Mouse (Mus musculus) limb, embryonic 13.5 days (tissue): ENCODE results near the gene Tfpi. TPM values are rescaled to one million over a fixed set of nuclear protein-coding genes. Genes with fewer than 3 reads are reported as not detected.
A peak's percentile ranks its signal among the peaks of the same experiment; 100 is the strongest.
"Not testable (repeated sequence)": the region's sequence is repeated elsewhere in the genome, so short reads cannot be mapped to it uniquely, and the experiment has no call there.

Experiments
- ATAC-seq: fragments of 200-750 bp; cut with Nextera tagmentation; 2 replicates; pipeline ENCODE4 v1.8.0; 2017; ENCODE audit warnings: low read depth, moderate number of reproducible peaks, moderate TSS enrichment; ENCODE audit not compliant: low FRiP score
- H3K27ac ChIP-seq: fragments of 300-500 bp; sonication (generic); 2 replicates; pipeline ENCODE4 v1.5.1; 2015; ENCODE audit warnings: inconsistent platforms, mild to moderate bottlenecking, moderate library complexity
- H3K27me3 ChIP-seq: fragments of 300-500 bp; sonication (generic); 2 replicates; pipeline ENCODE4 v1.6.1; 2015; ENCODE audit warnings: mild to moderate bottlenecking, inconsistent platforms
- H3K36me3 ChIP-seq: fragments of 300-500 bp; sonication (generic); 2 replicates; pipeline ENCODE4 v1.6.1; 2015; ENCODE audit warnings: inconsistent platforms, mild to moderate bottlenecking, moderate library complexity
- H3K4me1 ChIP-seq: fragments of 300-500 bp; sonication (generic); 2 replicates; pipeline ENCODE4 v1.6.1; 2015; ENCODE audit warnings: inconsistent platforms
- H3K4me2 ChIP-seq: fragments of 300-500 bp; sonication (generic); replicated peaks from 2 replicates; pipeline ENCODE4 v1.6.1; 2015; ENCODE audit warnings: inconsistent platforms, mild to moderate bottlenecking, moderate library complexity
- H3K4me3 ChIP-seq: fragments of 300-500 bp; sonication (generic); 2 replicates; pipeline ENCODE4 v1.5.1; 2015; ENCODE audit warnings: moderate library complexity, mild to moderate bottlenecking, inconsistent platforms
- H3K9ac ChIP-seq: fragments of 300-500 bp; sonication (generic); 2 replicates; pipeline ENCODE4 v1.6.1; 2015; ENCODE audit warnings: mild to moderate bottlenecking, inconsistent platforms
- H3K9me3 ChIP-seq: fragments of 300-500 bp; sonication (generic); 2 replicates; pipeline ENCODE4 v1.6.1; 2016; ENCODE audit warnings: inconsistent platforms
- WGBS: fragments of 180-500 bp; shearing (Covaris S2); methylation state at CpG from one replicate; pipeline ENCODE4 v1.1.7; 2015; 5-methylcytosine and 5-hydroxymethylcytosine counted together
- polyA plus RNA-seq: library from polyadenylated mRNA; unstranded; fragments of >200 nt; fragmentation: Nextera tagmentation; extraction: Ambion mirVana; gene quantifications from 2 replicates; pipeline ENCODE4 v1.2.1, GENCODE M21; 2015

Gene Tfpi
- 25.7 and 28.2 TPM in 2 replicates for polyA plus RNA-seq

DNA sequence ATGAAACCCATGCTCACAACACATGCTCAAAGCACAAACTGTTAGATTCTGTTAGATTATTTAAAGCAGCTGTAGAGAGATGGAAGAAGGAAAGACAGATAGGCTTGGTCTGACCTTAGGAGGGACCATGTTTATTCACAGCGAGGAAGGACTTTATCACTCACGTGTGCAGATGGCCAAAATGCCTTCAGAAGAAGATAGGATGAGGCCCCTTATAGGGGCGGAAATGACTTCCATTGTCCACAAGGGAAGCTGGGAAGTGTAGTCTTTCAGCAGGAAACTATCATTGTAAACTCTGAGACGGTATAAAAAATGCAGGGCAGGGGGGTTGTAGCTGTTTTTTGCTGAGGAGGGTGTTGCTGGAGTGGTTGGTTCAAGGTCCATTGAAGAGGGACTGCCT is at the start of gene Tfpi:
Tfpi (minus strand) TSS at position 199 of the 400 bp plus-strand sequence.
- peak; percentile 48; the same call in 1 of the 2 replicates for ATAC-seq
- H3K9me3 ChIP-seq: no peaks in the 10 kb centered on the region
- H3K27ac ChIP-seq: 0 out of 2 replicates have a peak within 1 kb of the TSS, but pooled peaks have one; percentile 28
- peak within 1 kb of the TSS; percentile 48 for H3K4me2 ChIP-seq
- H3K4me1 ChIP-seq: peaks cover 8% of the 10 kb centered on the region; the same call in 1 of the 2 replicates
- WGBS: 54% methylated on average over 4 of the region's 4 CpGs
- no peaks in the 10 kb centered on the region for H3K36me3 ChIP-seq
- H3K4me3 ChIP-seq: peak within 1 kb of the TSS; percentile 31
- H3K27me3 ChIP-seq: no peaks in the 10 kb centered on the region
- H3K9ac ChIP-seq: no peak within 1 kb of the TSS

DNA sequence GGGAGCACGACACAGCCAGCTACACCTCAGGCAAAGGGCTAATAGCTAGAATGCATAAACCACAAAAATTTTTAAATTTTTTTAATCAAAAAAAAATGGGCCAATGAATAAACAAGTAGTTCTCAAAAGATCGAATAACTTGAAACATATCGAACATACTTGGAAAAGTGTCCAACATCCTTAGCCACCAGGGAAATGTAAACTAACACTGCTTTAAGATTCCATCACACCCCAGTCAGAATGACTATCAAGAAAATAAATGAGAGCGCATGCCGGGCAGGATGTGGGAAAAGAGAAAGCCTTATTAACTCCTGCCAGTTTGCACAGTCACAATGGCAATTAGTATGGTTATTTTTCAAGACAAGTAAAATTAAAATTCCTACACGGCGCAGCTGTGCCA is 49.6 kb upstream of the Tfpi start:
- 63% methylated on average over 7 of the region's 7 CpGs for WGBS

GRCm38 (mm10) chr2:84525806-84526205 is 49.2 kb upstream of the Tfpi start:
- H3K4me1 ChIP-seq: no peaks in the 10 kb centered on the region
- H3K27ac ChIP-seq: no peak overlapping the region
- no peaks in the 10 kb centered on the region for H3K9me3 ChIP-seq
- no peak for ATAC-seq
- 44% methylated on average over 6 of the region's 6 CpGs for WGBS
- H3K36me3 ChIP-seq: no peaks in the 10 kb centered on the region
- H3K4me2 ChIP-seq: no peak overlapping the region
- H3K9ac ChIP-seq: no peak overlapping the region
- H3K27me3 ChIP-seq: no peaks in the 10 kb centered on the region
- no peak overlapping the region for H3K4me3 ChIP-seq

More for the DNA sequence above, 49.6 kb upstream of the Tfpi start:
- no peak overlapping the region for H3K4me2 ChIP-seq
- H3K9ac ChIP-seq: no peak overlapping the region
- H3K4me1 ChIP-seq: no peaks in the 10 kb centered on the region
- H3K4me3 ChIP-seq: no peak overlapping the region
- no peaks in the 10 kb centered on the region for H3K36me3 ChIP-seq
- no peaks in the 10 kb centered on the region for H3K9me3 ChIP-seq
- ATAC-seq: no peak
- no peak overlapping the region for H3K27ac ChIP-seq
- no peaks in the 10 kb centered on the region for H3K27me3 ChIP-seq

DNA sequence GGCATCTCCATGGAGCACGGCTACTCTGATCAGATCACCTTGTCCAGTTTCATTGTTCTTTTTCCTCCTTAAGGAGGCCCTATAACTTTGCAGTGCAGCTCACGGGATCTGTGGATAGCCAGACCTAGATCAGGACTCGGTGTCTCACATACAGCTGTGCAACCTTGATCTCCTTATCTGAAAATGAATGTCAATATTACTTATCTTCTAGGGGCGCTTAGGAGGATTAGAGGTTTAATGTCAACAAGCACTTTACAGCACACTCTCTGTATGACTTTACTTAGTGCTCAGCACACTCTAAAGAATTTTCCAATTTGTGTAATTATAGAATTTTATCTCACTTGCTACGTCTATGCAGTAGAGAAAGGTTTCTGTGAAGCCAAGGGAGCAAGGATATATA is 48.5 kb upstream of the Tfpi start:
- H3K9ac ChIP-seq: no peak overlapping the region
- no peaks in the 10 kb centered on the region for H3K27me3 ChIP-seq
- H3K4me3 ChIP-seq: no peak overlapping the region
- H3K36me3 ChIP-seq: no peaks in the 10 kb centered on the region
- H3K9me3 ChIP-seq: no peaks in the 10 kb centered on the region
- H3K4me2 ChIP-seq: no peak overlapping the region
- no peak overlapping the region for H3K27ac ChIP-seq
- ATAC-seq: no peak
- WGBS: 93% methylated on average over 5 of the region's 5 CpGs
- H3K4me1 ChIP-seq: no peaks in the 10 kb centered on the region

GRCm38 (mm10) chr2:84523994-84524393 is 47.4 kb upstream of the Tfpi start:
- Histone ChIP-seq H3K9ac (no peak overlapping the region), H3K4me1 (no peaks in the 10 kb centered on the region), H3K4me3 (no peak overlapping the region), H3K36me3 (no peaks in the 10 kb centered on the region), H3K27me3 (no peaks in the 10 kb centered on the region), H3K27ac (no peak overlapping the region), H3K4me2 (no peak overlapping the region), H3K9me3 (no peaks in the 10 kb centered on the region)
- ATAC-seq: no peak
- 76% methylated on average over 6 of the region's 6 CpGs for WGBS

DNA sequence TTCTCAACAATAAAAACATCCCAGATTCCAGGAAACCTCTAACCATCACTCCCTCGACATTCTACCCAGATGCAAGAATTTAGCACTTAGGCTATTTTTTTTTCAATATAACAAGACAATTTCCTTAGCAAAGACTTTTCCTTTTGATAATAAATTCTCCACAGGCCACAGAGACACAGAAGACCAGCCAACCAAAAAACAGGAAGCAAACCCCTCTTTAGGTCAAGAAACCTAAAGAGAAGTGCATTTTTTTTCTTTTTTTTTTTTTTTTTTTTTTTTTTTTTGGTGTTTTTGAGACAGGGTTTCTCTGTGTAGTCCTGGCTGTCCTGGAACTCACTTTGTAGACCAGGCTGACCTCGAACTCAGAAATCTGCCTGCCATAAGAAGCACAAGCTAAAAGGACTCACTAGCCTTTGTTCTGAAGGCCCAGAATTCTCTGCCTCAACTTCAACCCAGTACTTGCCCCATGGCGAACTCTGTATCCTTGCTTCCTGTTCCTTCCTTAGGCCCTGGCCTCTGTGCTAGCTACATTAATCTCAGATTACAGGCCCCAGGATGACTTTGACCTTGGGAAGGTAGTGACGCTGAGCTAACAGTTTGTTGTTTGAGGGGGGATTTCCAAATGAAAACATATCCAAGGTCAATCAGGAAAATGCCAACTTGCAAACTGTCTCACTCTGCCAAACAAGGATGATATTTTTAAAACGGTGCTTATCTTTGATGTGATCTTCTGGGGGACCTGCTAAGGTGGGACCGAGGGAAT is 46.7 kb upstream of the Tfpi start:
- no peaks in the 10 kb centered on the region for H3K9me3 ChIP-seq
- no peaks in the 10 kb centered on the region for H3K27me3 ChIP-seq
- H3K27ac ChIP-seq: no peak overlapping the region
- H3K9ac ChIP-seq: no peak overlapping the region
- no peak overlapping the region for H3K4me2 ChIP-seq
- 67% methylated on average over 6 of the region's 6 CpGs for WGBS
- H3K4me1 ChIP-seq: no peaks in the 10 kb centered on the region
- no peaks in the 10 kb centered on the region for H3K36me3 ChIP-seq
- H3K4me3 ChIP-seq: no peak overlapping the region
- ATAC-seq: no peak

DNA sequence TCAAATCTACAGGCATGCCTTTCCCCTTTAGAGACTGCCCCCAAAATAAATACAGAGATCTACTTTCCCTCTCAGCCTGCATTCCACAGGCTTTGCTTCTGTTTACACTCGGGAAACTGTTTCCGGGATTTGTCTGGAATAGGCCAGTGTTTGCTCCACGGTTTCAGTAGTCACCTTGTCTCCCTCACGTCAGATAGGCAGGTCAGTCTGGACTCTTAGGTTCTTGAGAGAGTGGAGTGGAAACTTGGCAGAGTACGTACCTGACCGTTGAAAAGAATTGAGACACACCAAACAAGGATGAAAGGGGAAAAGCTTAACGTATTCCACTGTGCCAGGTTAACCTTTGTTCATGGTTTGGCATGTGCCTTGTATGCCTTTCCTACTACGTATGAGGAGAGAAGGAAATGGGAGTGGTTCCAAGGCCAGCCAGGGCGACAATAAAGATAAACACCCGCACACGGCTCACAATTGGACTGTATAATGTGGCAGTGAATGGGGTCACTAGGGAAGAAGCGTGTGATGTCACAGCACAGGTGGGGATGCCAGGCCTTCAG is 43.0 kb upstream of the Tfpi start:
- ATAC-seq: no peak
- Histone ChIP-seq H3K9me3 (no peaks in the 10 kb centered on the region), H3K9ac (no peak overlapping the region), H3K27me3 (no peaks in the 10 kb centered on the region), H3K4me2 (no peak overlapping the region), H3K4me3 (no peak overlapping the region), H3K36me3 (no peaks in the 10 kb centered on the region), H3K4me1 (no peaks in the 10 kb centered on the region), H3K27ac (peak overlapping the region; percentile 48; the same call in 1 of the 2 replicates)
- WGBS: 65% methylated on average over 12 of the region's 12 CpGs

GRCm38 (mm10) chr2:84518767-84519166 is 42.2 kb upstream of the Tfpi start:
- Histone ChIP-seq H3K36me3 (no peaks in the 10 kb centered on the region), H3K27me3 (no peaks in the 10 kb centered on the region), H3K9me3 (no peaks in the 10 kb centered on the region), H3K4me3 (no peak overlapping the region), H3K9ac (no peak overlapping the region), H3K27ac (peak overlapping the region; percentile 48; the same call in 1 of the 2 replicates), H3K4me2 (no peak overlapping the region), H3K4me1 (no peaks in the 10 kb centered on the region)
- ATAC-seq: no peak
- WGBS: 71% methylated on average over 5 of the region's 5 CpGs

GRCm38 (mm10) chr2:84513281-84513680 is 36.7 kb upstream of the Tfpi start:
- ATAC-seq: no peak
- no peak overlapping the region for H3K4me3 ChIP-seq
- H3K9me3 ChIP-seq: no peaks in the 10 kb centered on the region
- H3K4me1 ChIP-seq: no peaks in the 10 kb centered on the region
- 87% methylated on average over 3 of the region's 3 CpGs for WGBS
- no peak overlapping the region for H3K4me2 ChIP-seq
- no peaks in the 10 kb centered on the region for H3K36me3 ChIP-seq
- no peak overlapping the region for H3K27ac ChIP-seq
- no peaks in the 10 kb centered on the region for H3K27me3 ChIP-seq
- H3K9ac ChIP-seq: no peak overlapping the region

DNA sequence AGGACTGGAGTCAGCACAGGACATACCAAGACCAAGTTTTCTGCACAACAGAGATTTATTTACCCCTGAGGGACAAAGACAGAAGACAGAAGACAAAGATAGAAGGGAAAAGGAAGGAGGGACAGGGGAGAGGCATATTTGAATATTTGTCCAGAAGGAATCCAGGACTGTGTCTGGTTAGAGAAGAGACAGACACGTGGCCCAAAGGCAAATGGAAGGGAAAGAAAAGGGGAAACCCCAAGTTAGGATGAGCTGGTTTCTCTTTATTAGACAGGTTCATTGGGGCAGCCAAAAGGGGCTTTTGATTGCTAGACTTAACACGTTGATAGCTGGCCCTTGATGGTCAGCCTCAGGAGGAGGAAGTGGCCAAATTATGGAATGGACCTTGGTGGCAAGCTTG is 34.9 kb upstream of the Tfpi start:
- Histone ChIP-seq H3K4me3 (no peak overlapping the region), H3K4me2 (no peak overlapping the region), H3K27me3 (no peaks in the 10 kb centered on the region), H3K36me3 (no peaks in the 10 kb centered on the region), H3K9me3 (no peaks in the 10 kb centered on the region), H3K27ac (no peak overlapping the region), H3K4me1 (no peaks in the 10 kb centered on the region), H3K9ac (no peak overlapping the region)
- ATAC-seq: no peak
- WGBS: 71% methylated on average over 2 of the region's 2 CpGs

- Histone ChIP-seq H3K9me3 (no peaks in the 10 kb centered on the region), H3K9ac (no peak overlapping the region), H3K4me3 (no peak overlapping the region), H3K4me1 (no peaks in the 10 kb centered on the region), H3K36me3 (no peaks in the 10 kb centered on the region), H3K27me3 (no peaks in the 10 kb centered on the region), H3K27ac (no peak overlapping the region), H3K4me2 (no peak overlapping the region)
- ATAC-seq: no peak
- 87% methylated on average over 4 of the region's 4 CpGs for WGBS
Observed at GRCm38 (mm10) chr2:84511036-84511435, 34.5 kb upstream of the Tfpi start.

- WGBS: 54% methylated on average over 7 of the region's 11 CpGs
Observed at GRCm38 (mm10) chr2:84504954-84505394, 28.4 kb upstream of the Tfpi start.

More at GRCm38 (mm10) chr2:84504954-84505394, 28.4 kb upstream of the Tfpi start:
- H3K27me3 ChIP-seq, H3K9ac ChIP-seq, H3K27ac ChIP-seq, H3K4me1 ChIP-seq, H3K36me3 ChIP-seq, H3K9me3 ChIP-seq: not testable (repeated sequence)
- peak; percentile 44; the same call in 1 of the 2 replicates for ATAC-seq
- peak overlapping the region; percentile 44 for H3K4me2 ChIP-seq
- peak overlapping the region; percentile 19 for H3K4me3 ChIP-seq
